Mouse (Mus musculus) adrenal gland, adult 18-20 months (tissue): ENCODE data around the gene Tulp2. TPM values are rescaled to one million over a fixed set of nuclear protein-coding genes. Genes with fewer than 3 reads are reported as not detected.
"Not testable (repeated sequence)": the region's sequence is repeated elsewhere in the genome, so short reads cannot be mapped to it uniquely, and the experiment has no call there.

Source experiments
- DNase-seq, 2 experiments: peaks; one replicate each; pipeline ENCODE4 v3.0.0; 2021 to 2022; ENCODE audit warnings: low spot score in 2 of 2
- total RNA-seq, 2 experiments: library from RNA; stranded (reverse); gene quantifications; 1 replicate in 1 of 2; 2 replicates in 1 of 2; pipeline ENCODE4 v1.2.3; 2021

The Tulp2 gene
- total RNA-seq, 2 experiments from 2014 or later = 0.66 to 2.6 TPM

- DNase-seq = no peak
These were observed 5.2 kb downstream of the Tulp2 start, which contains the start of gene Gm45808 for GRCm38 (mm10) chr7:45486761-45487415. Gm45808 (minus strand) TSS chr7:45486811.

GRCm38 (mm10) chr7:45487861-45488292 is 6.2 kb downstream of the Tulp2 start:
- no peak for DNase-seq

- DNase-seq = peak; percentile 73 to 78
These were observed 6.9 kb downstream of the Tulp2 start, which contains the start of gene Dhdh for GRCm38 (mm10) chr7:45488293-45489204. Dhdh (minus strand) TSS chr7:45488805.

- DNase-seq = no peak
These were observed 7.9 kb downstream of the Tulp2 start for GRCm38 (mm10) chr7:45489578-45489977.

GRCm38 (mm10) chr7:45490822-45491221 is 9.1 kb downstream of the Tulp2 start:
- DNase-seq = no peak

GRCm38 (mm10) chr7:45491264-45491663 is 9.6 kb downstream of the Tulp2 start:
- no peak for DNase-seq

- DNase-seq = no peak
These were observed 10.7 kb downstream of the Tulp2 start for GRCm38 (mm10) chr7:45492225-45492844.

- no peak for DNase-seq
These were observed 11.3 kb downstream of the Tulp2 start for GRCm38 (mm10) chr7:45492951-45493350.

GRCm38 (mm10) chr7:45494548-45494947 is 12.9 kb downstream of the Tulp2 start:
- DNase-seq = no peak

GRCm38 (mm10) chr7:45498427-45498826 is 16.8 kb downstream of the Tulp2 start:
- no peak for DNase-seq

GRCm38 (mm10) chr7:45507583-45507982 is 25.9 kb downstream of the Tulp2 start:
- no peak for DNase-seq

- DNase-seq = no peak
These were observed 26.9 kb downstream of the Tulp2 start for GRCm38 (mm10) chr7:45508561-45508960.

- no peak for DNase-seq
These were observed 27.7 kb downstream of the Tulp2 start for GRCm38 (mm10) chr7:45509181-45509882.

- DNase-seq = peak; percentile 84 to 86
These were observed 28.5 kb downstream of the Tulp2 start, which contains the start of gene Nucb1 for GRCm38 (mm10) chr7:45509912-45510787. Nucb1 (minus strand) TSS chr7:45510406.

- no peak for DNase-seq
These were observed 32.7 kb downstream of the Tulp2 start for GRCm38 (mm10) chr7:45514411-45514810.

GRCm38 (mm10) chr7:45515436-45515835 is 33.8 kb downstream of the Tulp2 start:
- no peak for DNase-seq

- DNase-seq = not testable (repeated sequence)
These were observed 35.2 kb downstream of the Tulp2 start for GRCm38 (mm10) chr7:45516846-45517245.

- DNase-seq = no peak
These were observed 36.9 kb downstream of the Tulp2 start for GRCm38 (mm10) chr7:45518618-45519017.

- DNase-seq = no peak
These were observed 37.9 kb downstream of the Tulp2 start for GRCm38 (mm10) chr7:45519345-45520120.
